Mouse (Mus musculus): Measurements from ENCODE around the gene Psmc5. TPM values are rescaled to one million over a fixed set of nuclear protein-coding genes. Genes with fewer than 3 reads are reported as not detected.

The Psmc5 gene
- polyA plus RNA-seq, 1 experiment: 289 TPM

DNA sequence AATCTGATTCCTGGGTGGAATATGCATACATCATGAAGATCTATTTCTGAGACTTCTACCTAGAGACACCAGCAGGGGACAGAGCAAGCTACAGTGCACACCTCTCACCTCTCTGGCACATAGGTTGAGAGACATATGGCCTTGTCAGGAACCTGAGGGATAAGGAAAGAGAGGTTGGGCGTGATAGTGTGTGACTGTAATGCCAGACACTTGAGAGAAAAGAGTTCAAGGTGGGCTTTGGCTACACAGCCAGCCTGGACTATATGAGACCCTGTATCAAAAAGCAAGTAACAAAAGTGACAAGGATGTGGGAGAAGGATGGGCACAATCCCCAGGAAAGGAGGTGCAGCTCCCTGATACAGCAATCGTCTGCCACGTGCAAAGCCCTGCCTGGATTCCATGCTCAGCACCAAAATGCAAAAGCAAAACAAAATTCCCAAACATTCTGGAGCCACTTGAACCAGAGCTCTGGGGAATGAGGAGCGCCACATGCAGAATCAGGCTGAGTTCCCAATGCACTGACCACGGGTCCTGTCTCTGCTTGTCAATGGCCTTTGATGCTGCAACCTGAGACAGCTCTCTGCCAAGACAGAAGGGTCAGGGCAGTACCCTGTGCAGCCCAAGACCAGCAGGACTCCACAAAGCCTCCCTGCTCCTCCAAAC is 15.3 kb downstream of the Psmc5 start:
- H3ac ChIP-seq (ENCODE audit: control insufficient read depth, insufficient read length, low read depth): peak overlapping the region; percentile 9
- H3K36me3 ChIP-seq (ENCODE audit: control insufficient read depth, insufficient read depth): peaks cover 19% of the 10 kb centered on the region

DNA sequence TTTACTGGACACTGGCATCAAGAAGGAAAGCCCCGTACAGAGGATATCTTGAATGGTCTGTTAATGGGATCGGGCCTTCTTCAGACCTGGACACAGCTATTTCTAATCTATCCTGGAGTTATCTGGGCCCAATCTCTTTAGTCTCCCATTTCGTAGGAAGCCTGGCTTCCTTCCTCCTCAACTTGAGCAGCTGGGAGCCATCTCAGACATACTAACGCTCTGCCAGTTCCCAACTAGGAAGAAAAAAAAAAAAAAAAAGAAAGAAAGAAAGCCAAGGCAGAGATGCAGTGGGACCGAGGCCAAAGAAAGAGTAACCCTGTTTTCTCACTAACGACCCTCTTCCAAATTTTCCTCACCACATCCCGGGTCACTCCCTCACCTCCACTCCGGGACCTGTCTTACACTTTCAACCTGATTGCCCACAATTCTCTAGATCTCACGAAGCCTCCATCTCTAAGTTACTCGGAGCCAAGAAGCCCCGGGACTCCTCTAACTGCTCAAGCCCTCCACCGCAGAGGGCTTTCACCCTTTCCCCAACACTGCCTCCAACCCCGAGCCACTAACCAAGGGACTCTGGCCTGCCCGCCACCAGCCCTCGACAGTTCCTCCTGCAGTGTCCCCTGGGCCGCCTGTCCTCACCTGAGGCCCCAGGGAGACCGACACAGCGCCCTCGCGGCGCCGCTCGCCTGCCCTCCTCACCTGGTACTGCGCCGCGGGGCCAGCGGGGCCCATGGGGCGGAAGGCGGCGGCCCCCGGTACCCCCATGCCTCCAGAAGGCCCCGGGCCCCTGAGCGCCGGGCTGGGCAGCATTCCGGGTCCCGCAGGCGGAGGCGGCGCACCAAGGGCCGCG is 16.1 kb downstream of the Psmc5 start:
- no peak for TF ChIP-seq MAX (IDR thresholded peaks at IDR 0.05)
- TF ChIP-seq USF1 (IDR thresholded peaks at IDR 0.05; ENCODE audit: low read depth): no peak
- no peak for TF ChIP-seq FOSL1 (IDR thresholded peaks at IDR 0.05; ENCODE audit: insufficient read depth, low read length, poor library complexity, severe bottlenecking)
- TF ChIP-seq MYOD1 (IDR thresholded peaks at IDR 0.05; ENCODE audit: control insufficient read depth, insufficient read length, low read depth): no peak
- no peak for TF ChIP-seq CEBPB (IDR thresholded peaks at IDR 0.05; ENCODE audit: low read depth)
- TF ChIP-seq MYOG (IDR thresholded peaks at IDR 0.05; ENCODE audit: control insufficient read depth, extremely low read depth, insufficient read length): no peak
- TF ChIP-seq CTCF (IDR thresholded peaks at IDR 0.05; ENCODE audit: control insufficient read depth, insufficient read depth, insufficient read length): no peak
- peaks cover 11% of the 10 kb centered on the region for H3K36me3 ChIP-seq (ENCODE audit: control insufficient read depth, insufficient read depth)

More for the DNA sequence above, 15.3 kb downstream of the Psmc5 start:
- H3K79me3 ChIP-seq (ENCODE audit: low read depth): peaks cover 32% of the 10 kb centered on the region
- peaks cover 53% of the 10 kb centered on the region for H3K79me2 ChIP-seq (ENCODE audit: control insufficient read depth, insufficient read depth)
- H3K27me3 ChIP-seq (ENCODE audit: control insufficient read depth, insufficient read depth, insufficient read length): no peaks in the 10 kb centered on the region
- TF ChIP-seq CEBPB (IDR thresholded peaks at IDR 0.05; ENCODE audit: low read depth) (no peak), MAX (IDR thresholded peaks at IDR 0.05) (no peak), FOSL1 (IDR thresholded peaks at IDR 0.05; ENCODE audit: insufficient read depth, low read length, poor library complexity, severe bottlenecking) (no peak), USF1 (IDR thresholded peaks at IDR 0.05; ENCODE audit: low read depth) (no peak), MYOG (IDR thresholded peaks at IDR 0.05; ENCODE audit: control insufficient read depth, extremely low read depth, insufficient read length) (no peak), CTCF (IDR thresholded peaks at IDR 0.05; ENCODE audit: control insufficient read depth, insufficient read depth, insufficient read length) (no peak), MYOD1 (IDR thresholded peaks at IDR 0.05; ENCODE audit: control insufficient read depth, insufficient read length, low read depth) (no peak)
- H3K4me3 ChIP-seq (ENCODE audit: insufficient read depth, poor library complexity, severe bottlenecking): peak overlapping the region; percentile 71

DNA sequence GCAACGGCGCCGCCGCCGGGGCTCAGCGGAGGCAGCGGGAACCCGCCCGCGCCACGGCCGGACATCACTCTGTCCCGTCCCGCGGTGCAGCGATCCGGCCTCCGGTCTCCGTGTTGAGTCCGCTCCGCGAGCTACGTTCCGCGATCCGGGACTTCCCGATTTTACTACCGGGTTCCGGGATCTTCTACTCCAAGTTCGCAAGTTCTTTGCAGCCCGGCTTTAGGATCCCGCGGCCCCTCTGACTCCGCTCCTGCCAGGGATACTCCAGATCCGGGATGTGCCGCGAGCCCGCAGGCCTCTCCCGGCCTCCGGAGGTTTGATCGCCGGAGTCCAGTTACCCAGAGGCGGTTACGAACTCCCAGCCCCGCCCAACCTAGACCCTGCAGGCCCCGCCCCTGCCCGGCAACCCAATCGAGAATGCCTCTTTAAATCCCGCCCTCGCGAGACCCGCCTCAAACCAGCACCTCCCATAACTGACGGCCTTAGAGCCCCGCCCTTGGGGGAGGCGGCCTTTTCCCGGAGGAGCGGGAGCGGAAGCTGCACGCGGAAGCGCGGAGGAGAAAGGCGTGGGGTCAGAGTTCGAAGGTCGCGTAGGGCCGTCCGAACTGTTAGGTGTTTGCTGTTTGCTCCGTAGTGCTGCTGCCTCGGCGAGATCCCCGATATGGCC is 16.8 kb downstream of the Psmc5 start, which contains the start of gene Smarcd2:
Gene Smarcd2, minus strand, starts transcription at position 329 of the 667 bp plus-strand sequence.
- H3ac ChIP-seq (ENCODE audit: control insufficient read depth, insufficient read length, low read depth): peak within 1 kb of the TSS; percentile 99
- H3K79me2 ChIP-seq (ENCODE audit: control insufficient read depth, insufficient read depth): peaks cover 48% of the 10 kb centered on the region
- H3K27me3 ChIP-seq (ENCODE audit: control insufficient read depth, insufficient read depth, insufficient read length): no peaks in the 10 kb centered on the region
- TF ChIP-seq CEBPB (IDR thresholded peaks at IDR 0.05; ENCODE audit: low read depth) (no peak), MYOD1 (IDR thresholded peaks at IDR 0.05; ENCODE audit: control insufficient read depth, insufficient read length, low read depth) (no peak), MAX (IDR thresholded peaks at IDR 0.05) (peak; percentile 76)
- H3K4me3 ChIP-seq (ENCODE audit: insufficient read depth, poor library complexity, severe bottlenecking): peak within 1 kb of the TSS; percentile 71
- H3K36me3 ChIP-seq (ENCODE audit: control insufficient read depth, insufficient read depth): peaks cover 5% of the 10 kb centered on the region
- H3K79me3 ChIP-seq (ENCODE audit: low read depth): peaks cover 32% of the 10 kb centered on the region

More for the DNA sequence above, 16.1 kb downstream of the Psmc5 start:
- Histone ChIP-seq H3K27me3 (ENCODE audit: control insufficient read depth, insufficient read depth, insufficient read length) (no peaks in the 10 kb centered on the region), H3K79me3 (ENCODE audit: low read depth) (peaks cover 32% of the 10 kb centered on the region), H3ac (ENCODE audit: control insufficient read depth, insufficient read length, low read depth) (peak overlapping the region; percentile 99), H3K4me3 (ENCODE audit: insufficient read depth, poor library complexity, severe bottlenecking) (peak overlapping the region; percentile 71), H3K79me2 (ENCODE audit: control insufficient read depth, insufficient read depth) (peaks cover 53% of the 10 kb centered on the region)

DNA sequence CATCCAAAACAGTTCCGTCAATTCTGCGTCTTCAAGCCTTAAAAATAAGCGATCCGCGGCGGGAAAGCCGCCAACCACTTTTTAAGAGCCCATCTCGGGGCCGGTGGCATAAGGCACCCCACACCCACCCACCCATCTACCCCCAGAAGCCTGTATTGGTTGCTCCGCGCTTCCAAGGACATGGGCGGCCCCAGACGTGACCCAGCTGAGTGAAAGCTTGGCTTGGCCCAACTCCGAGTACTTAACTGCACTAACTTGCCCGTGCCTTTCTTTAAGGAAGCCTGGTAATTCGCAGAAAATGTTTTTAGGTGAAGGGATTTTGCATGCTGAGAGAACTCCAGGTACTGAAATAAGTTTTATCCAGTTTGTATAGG is 17.3 kb downstream of the Psmc5 start:
- TF ChIP-seq MYOD1 (IDR thresholded peaks at IDR 0.05; ENCODE audit: control insufficient read depth, insufficient read length, low read depth): no peak
- no peak for TF ChIP-seq CEBPB (IDR thresholded peaks at IDR 0.05; ENCODE audit: low read depth)
- TF ChIP-seq USF1 (IDR thresholded peaks at IDR 0.05; ENCODE audit: low read depth): no peak
- TF ChIP-seq MAX (IDR thresholded peaks at IDR 0.05): no peak
- TF ChIP-seq FOSL1 (IDR thresholded peaks at IDR 0.05; ENCODE audit: insufficient read depth, low read length, poor library complexity, severe bottlenecking): no peak
- no peak for TF ChIP-seq MYOG (IDR thresholded peaks at IDR 0.05; ENCODE audit: control insufficient read depth, extremely low read depth, insufficient read length)
- no peak for TF ChIP-seq CTCF (IDR thresholded peaks at IDR 0.05; ENCODE audit: control insufficient read depth, insufficient read depth, insufficient read length)

DNA sequence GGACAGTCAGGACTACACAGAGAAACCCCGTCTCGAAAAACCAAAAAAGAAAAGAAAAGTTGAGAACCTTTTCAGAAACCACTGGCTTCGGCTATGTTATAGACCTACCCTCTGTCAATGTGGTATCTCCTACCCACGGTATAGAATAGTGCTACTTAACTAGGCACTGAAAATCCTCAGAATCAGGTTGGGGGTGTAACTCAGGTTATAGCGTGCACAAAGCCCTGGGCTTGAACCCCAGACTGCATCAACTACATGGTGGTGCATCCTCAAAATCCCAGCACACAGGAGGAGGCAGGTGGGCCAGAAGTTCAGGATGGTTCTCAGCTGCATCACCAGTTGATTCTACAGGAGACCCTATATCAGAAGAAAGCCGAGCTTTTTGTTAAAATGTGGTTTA is 17.9 kb downstream of the Psmc5 start:
- Histone ChIP-seq H3K79me2 (ENCODE audit: control insufficient read depth, insufficient read depth) (peaks cover 38% of the 10 kb centered on the region), H3K4me3 (ENCODE audit: insufficient read depth, poor library complexity, severe bottlenecking) (no peak overlapping the region), H3K27me3 (ENCODE audit: control insufficient read depth, insufficient read depth, insufficient read length) (no peaks in the 10 kb centered on the region), H3ac (ENCODE audit: control insufficient read depth, insufficient read length, low read depth) (no peak overlapping the region), H3K36me3 (ENCODE audit: control insufficient read depth, insufficient read depth) (peaks cover under 1% of the 10 kb centered on the region), H3K79me3 (ENCODE audit: low read depth) (peaks cover 25% of the 10 kb centered on the region)
- TF ChIP-seq FOSL1 (IDR thresholded peaks at IDR 0.05; ENCODE audit: insufficient read depth, low read length, poor library complexity, severe bottlenecking): no peak
- no peak for TF ChIP-seq CTCF (IDR thresholded peaks at IDR 0.05; ENCODE audit: control insufficient read depth, insufficient read depth, insufficient read length)
- no peak for TF ChIP-seq MYOG (IDR thresholded peaks at IDR 0.05; ENCODE audit: control insufficient read depth, extremely low read depth, insufficient read length)
- TF ChIP-seq MAX (IDR thresholded peaks at IDR 0.05): no peak
- TF ChIP-seq CEBPB (IDR thresholded peaks at IDR 0.05; ENCODE audit: low read depth): no peak
- TF ChIP-seq MYOD1 (IDR thresholded peaks at IDR 0.05; ENCODE audit: control insufficient read depth, insufficient read length, low read depth): no peak
- no peak for TF ChIP-seq USF1 (IDR thresholded peaks at IDR 0.05; ENCODE audit: low read depth)

More for the DNA sequence above, 17.3 kb downstream of the Psmc5 start:
- H3K79me2 ChIP-seq (ENCODE audit: control insufficient read depth, insufficient read depth): peaks cover 43% of the 10 kb centered on the region
- peak overlapping the region; percentile 64 for H3ac ChIP-seq (ENCODE audit: control insufficient read depth, insufficient read length, low read depth)
- peaks cover 5% of the 10 kb centered on the region for H3K36me3 ChIP-seq (ENCODE audit: control insufficient read depth, insufficient read depth)
- peak overlapping the region; percentile 71 for H3K4me3 ChIP-seq (ENCODE audit: insufficient read depth, poor library complexity, severe bottlenecking)
- peaks cover 30% of the 10 kb centered on the region for H3K79me3 ChIP-seq (ENCODE audit: low read depth)
- no peaks in the 10 kb centered on the region for H3K27me3 ChIP-seq (ENCODE audit: control insufficient read depth, insufficient read depth, insufficient read length)

Measured in C2C12 (cell line).